Mouse (Mus musculus) adrenal gland, adult (tissue): Measurements from ENCODE around the gene Csn1s2b.
A peak's percentile ranks its signal among the peaks of the same experiment; 100 is the strongest.

ENCODE experiments used
- DNase-seq, 2 experiments: peaks; one replicate each; pipeline ENCODE4 v3.0.0; 2022 to 2023; ENCODE audit warnings: low spot score in 1 of 2; ENCODE audit not compliant: inconsistent age in 2 of 2

Csn1s2b gene

DNA sequence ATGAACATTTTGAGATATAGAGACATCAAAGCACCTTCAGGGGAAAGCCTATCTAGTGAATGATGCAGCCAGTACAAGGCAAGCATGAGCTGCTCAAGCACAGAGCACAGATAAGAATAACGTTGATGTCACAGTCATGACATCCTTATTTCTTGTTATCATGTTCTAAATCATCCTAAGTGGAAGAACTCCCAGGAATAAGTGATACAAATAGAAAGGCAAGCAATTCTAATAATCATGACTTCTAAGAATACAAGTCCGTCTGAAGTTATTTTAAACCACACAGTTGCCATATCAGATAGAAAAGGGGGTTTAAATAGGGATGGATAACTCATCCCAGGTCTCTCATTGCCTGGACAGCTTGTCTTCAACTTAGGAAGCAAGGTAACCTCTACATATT is at the start of gene Csn1s2b:
TSS of gene Csn1s2b (plus strand) at position 301 of the 400 bp plus-strand sequence.
- DNase-seq = no peak

DNA sequence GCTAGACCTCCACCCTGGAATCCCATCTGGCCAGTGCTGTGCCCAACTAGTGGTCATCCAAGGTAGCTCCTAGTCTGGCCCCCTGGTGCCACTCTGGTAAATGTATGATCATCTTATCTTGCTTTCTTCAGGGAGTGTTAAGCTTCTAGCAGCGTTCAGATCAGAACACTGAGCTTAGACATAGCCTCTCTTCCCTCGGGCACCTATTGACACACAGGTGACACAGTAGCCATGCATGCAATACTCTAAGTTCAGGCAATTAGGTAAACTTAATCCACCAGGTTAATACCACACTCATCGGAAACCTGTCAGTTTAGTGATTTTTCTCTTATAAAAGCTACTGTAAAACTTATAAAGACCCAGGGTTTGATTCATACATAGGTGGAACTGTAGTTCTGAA is 43.3 kb upstream of the Csn1s2b start:
- no peak for DNase-seq

DNA sequence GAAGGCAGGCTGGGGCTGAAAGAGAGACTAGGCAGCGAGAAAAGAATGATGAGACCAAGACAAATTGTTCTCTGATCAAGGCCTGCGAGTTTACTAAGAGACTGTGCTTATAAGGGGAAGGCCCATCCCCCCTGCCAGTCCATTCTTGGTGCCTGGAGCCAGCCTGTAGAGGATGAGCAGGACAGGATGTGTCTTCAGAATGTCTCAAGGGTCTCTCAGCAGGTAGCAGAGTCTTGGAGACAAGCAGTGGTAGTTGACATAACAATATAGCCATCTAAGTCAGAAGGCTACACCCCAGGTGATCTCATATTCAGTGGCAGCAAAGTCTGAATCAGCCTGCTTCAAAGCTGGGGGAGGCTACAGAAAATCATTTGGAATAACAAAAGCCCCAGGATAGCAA is 35.7 kb upstream of the Csn1s2b start:
- DNase-seq = peak in 1 of 2 experiments; percentile 10

DNA sequence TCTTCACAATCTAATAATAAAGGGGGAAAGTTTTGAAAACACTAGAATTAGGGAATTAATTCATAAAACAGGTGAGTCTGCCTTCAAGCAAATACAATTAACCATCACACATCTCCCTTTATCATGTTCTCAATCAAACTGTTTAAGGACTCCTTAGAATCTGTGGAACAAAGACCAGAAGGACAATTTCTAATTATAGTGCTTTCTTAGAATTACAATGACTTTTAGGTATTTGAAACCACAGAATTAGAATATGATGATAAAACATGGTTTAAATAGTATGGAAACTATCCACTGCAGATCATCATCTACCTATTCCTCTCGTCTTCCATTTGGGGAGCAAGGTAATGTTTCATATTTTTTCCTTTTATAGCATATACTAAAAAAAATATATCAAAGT is 33.6 kb upstream of the Csn1s2b start, which contains the start of gene Csn1s2a:
TSS of gene Csn1s2a (plus strand) at position 301 of the 400 bp plus-strand sequence.
- DNase-seq = no peak

DNA sequence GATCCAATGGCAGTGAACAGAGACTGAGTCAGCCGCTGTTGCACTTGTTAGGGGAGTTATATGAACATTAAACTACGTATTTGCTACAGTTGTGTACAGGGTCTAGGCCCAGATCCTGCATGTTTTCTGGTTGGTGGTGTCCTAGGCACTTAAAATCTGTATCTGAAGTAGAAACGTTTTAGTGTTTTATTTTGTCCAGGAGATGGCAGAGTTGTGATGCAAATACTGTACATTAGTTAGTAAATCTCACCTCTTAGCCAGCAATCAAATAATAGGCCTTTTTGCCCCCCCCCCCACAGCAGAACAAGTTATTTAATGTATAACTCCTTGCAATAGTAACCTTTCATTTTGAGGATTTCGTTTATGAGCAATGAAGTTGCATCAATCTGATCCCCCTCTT is 25.2 kb upstream of the Csn1s2b start:
- no peak for DNase-seq

DNA sequence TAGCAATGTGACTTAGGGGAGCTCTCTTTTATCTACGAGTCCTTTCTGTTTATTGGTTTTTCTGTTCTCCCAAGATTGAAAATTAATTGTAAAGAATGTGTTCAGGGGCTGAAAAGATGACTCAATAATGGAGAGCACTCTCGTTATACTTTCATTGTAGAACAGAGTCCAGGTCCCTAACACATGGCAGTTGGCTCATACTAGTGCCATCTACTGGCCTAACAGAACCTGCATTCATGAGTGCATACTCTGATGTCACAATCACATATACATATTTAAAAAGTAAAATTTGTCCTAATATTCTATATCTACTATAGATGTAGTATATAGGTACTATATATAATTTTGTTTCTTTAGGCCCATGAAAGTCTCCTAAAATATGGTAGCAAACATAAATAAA is 1.4 kb downstream of the Csn1s2b start:
- DNase-seq = no peak

DNA sequence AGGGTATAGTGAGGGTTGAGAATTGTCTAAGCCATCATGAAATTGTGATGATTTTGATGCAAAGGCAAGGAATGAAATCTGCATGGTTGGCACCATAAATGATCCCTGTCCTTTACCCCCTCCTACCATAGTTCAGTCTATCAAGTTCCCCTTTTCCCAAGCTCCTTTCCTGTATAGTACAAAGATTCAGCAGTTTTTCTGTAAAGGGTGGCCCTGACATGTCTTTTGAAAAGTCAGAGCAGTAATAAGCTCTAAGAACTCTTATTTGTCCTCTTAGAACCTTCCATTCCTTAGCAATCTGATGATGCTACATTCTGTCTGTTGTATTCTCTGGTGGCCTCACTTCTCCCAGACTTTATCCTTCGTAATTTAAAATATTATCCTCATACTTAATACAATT is 17.5 kb downstream of the Csn1s2b start, which contains the start of gene Prr27:
TSS of gene Prr27 (plus strand) at position 301 of the 400 bp plus-strand sequence.
- no peak for DNase-seq

DNA sequence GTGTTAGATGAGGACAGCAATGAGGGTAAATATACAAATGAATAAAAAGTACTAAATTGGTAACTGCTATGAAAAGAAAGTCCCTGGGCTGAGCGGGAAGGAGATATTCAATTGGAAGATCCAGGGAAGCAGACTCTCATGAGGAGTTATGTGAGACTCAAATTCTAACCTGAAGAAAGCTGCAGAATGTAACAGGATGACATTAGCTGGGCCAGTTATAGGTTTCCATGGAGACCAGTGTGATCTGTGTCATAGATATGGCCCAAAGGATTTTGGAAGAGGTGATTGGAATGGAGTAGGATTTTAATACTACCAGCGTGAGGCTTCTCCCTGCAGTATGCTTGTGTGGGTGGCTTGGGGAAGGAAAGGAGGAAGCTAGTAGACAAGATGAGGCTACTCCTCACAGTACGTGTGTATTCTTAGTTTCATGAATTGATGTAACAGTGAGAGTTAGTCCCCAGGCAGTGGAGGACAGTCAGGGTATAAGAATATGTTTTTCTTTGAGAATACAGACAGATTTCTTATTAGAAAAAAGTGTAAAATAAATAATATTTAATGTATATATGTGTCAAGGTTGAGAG is 47.3 kb downstream of the Csn1s2b start:
- DNase-seq = no peak

GRCm38 (mm10) chr5:87870084-87870483 is 62.2 kb downstream of the Csn1s2b start:
- DNase-seq = no peak

DNA sequence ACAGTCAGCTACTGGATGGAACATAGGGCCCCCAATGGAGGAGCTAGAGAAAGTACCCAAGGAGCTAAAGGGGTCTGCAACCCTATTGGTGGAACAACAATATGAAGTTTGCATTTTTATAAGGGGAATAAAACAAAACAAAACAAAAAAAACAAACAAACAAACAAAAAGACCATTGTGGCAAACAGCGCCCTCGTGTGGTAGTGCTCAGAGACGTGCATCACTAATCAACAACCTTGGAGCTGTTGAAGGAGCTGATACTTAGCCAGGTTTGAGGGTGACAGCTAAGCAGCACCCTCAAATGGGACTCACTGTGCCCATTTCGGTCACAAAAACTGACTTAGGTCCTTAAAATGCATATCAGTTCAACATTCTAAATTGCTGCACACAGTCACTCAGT is 63.5 kb downstream of the Csn1s2b start:
- DNase-seq = peak in 1 of 2 experiments; percentile 37
